Mouse (Mus musculus) naive thymus-derived CD4-positive, alpha-beta T cell, adult 2 months (primary cell): ENCODE results near the gene Adam17.
A peak's percentile ranks its signal among the peaks of the same experiment; 100 is the strongest.

Experiments
- DNase-seq: peaks from one replicate; pipeline ENCODE4 v3.0.0-alpha.2; 2011; ENCODE audit warnings: low read depth

Gene Adam17

GRCm38 (mm10) chr12:21312201-21312600 is 61.2 kb downstream of the Adam17 start:
- no peak for DNase-seq

- no peak for DNase-seq
These were observed 66.7 kb downstream of the Adam17 start for GRCm38 (mm10) chr12:21306721-21307120.

GRCm38 (mm10) chr12:21305741-21306140 is 67.7 kb downstream of the Adam17 start:
- DNase-seq = no peak

DNA sequence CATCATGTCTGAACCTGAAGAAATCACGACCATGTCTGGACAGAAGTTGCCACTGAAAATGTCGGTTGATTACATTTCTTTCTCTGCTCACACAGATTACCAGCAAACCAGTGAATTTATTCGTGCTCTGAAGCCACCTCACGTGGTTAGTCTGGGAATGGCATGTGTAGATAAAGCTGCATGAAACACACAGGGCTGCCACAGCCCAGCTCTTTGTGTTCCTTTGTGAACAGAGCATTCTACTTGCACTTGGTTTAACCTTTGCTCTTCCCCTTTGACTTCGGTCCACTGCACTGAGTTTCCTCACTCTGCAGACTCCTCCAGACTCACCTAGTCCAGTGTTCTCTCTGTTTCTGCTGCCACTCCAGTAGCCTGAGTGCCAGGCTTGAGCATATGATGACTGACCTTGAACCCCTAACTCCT is 71.1 kb downstream of the Adam17 start:
- no peak for DNase-seq

DNA sequence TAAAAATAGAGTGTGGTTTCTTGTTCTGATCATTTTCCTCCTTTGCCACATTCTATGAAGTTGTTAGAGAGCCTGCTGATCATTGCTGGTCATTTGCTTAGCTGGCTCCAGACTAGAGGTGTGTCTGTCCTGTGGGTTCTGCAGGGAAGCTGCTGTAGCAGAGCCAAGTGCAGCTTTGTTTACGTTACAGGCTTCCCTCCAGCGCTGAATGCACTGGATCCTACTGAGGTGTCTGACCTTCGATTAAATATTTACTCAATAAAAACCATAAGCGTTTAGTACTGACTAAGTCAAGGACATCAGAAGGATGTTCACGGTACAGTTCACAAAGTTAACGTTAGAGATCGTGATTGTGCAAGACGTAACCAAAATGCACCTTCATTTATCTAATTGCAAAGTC is 71.5 kb downstream of the Adam17 start:
- DNase-seq = no peak

DNA sequence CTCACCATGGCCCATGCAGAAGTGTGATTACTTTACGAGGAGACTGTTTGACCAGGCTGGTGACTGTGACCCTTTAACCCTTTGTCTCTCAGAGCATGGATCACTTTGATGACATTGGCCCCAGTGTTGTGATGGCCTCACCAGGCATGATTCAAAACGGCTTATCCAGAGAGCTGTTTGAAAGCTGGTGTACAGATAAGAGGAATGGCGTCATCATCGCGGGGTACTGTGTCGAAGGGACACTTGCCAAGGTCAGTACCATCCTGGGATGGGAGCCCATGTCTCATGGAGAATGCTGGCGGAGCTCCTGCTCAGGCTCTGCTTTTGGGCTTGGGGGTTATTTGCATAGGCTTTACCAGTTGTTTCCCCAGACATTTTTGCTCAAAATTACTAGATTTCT is 72.1 kb downstream of the Adam17 start:
- no peak for DNase-seq

- no peak for DNase-seq
These were observed 74.6 kb downstream of the Adam17 start for GRCm38 (mm10) chr12:21298856-21299255.

DNA sequence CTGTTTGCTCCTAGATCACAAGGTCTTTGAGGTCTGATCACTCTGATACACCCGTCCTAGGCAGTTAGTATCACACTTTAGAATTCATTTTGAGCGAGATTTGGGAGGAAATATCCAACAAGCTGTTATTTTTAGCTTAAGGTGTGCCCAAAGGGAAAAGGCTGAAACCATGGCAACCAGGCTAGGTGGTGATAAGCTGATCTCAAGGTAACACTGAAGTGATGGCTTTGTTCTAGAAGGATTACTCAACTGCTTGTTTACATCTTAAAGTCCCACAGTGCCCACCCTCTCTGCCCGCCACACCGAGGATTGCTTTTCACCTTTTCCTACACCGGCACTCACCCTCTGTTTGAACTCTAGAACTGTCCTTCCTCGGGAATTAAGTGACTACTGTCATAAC is 83.8 kb downstream of the Adam17 start:
- DNase-seq = no peak

DNA sequence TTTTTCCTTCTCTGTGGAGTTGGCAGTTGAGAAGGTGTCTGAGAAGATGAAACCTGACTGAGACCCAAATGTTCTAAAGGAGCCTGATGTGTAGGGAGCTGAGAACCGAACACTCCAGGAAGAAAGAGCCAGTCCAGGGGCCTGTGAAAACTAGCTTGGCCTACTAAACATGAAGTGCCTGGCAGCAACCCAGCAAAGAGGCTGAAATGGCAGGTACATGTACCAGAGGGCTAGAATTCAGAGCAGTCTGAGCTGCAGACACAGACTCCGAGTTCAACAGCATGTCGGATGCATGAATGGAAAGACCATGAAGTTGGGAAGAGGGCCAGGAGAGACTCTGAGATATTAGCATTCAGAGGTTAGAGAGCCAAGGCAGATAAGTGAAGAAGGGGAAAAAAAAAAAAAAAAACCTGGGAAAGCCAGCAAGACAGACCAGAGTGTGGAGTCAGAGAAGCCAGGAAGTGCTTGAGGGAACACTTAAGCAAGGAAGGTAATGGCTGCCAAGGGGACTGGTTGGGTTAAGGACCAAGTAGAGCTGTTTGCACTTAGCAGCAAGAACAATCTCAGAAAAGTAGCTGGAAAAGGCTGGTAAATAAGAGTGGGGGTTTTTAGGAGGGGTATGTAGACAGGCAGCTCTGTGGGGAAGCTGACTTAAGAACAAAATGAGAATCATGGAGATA is 84.6 kb downstream of the Adam17 start:
- DNase-seq = no peak

DNA sequence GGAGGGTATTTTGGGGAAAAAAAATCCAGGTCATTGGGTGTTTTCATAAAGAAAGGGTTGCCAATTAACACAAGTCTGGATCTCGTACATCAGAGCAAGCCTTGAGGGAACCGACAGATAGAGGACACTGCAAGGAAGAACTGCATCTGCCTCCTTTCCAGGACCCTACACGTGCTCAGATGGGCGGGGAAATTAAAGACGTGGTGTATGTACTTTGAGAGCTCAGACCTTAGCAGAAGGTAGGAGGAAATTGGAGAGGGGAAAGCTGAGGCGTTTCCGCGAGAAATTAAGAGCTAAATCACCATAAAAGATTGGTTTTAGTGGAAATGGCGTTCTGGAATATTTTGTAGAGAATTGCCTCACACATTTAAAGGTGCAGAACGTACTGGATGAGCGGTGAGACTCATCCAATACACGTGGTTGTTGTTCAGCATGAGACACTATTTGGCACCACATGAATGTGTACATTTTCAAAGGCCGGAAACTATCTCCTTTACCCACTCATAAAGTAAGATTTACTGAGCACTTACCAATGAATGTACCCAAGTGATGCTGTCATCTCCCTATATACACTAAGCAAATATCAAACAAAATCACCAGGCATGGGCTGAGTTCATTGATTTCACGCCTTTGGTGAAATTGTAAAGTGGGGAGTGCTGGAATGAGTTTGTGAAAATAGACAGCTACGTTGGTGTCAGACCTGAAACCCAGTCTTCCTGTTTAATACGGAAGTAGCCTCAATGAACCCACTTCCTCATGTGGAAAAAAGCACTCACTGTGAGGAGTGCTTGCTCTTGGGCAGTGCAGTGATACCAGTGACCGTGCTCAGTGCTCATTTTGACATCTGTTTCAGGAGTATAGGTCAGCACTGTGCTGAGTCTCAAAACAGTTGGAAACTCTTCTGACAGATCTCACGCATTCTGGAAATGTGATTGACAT is 86.5 kb downstream of the Adam17 start:
- DNase-seq = peak; percentile 78

DNA sequence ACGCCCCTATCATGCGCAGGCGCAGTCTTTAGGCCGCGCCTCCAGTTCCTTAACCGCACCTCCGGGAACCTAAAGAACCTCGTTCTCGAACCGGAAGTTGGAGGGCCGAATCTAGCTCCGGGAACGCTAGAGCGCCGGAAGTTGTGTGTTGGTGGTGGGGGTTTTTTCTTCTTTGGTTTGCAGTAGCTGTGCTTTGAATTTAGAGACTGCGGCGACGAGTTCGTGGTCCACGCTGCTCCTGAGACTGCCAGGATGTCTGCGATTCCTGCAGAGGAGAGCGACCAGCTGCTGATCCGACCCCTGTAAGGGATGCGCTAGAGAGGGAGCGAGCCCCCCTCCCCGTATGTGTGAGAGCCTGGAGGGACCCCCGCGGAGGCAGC is 87.2 kb downstream of the Adam17 start, which contains the start of gene Itgb1bp1:
TSS of gene Itgb1bp1 (minus strand) at position 42 of the 380 bp plus-strand sequence.
- DNase-seq = peak; percentile 98

DNA sequence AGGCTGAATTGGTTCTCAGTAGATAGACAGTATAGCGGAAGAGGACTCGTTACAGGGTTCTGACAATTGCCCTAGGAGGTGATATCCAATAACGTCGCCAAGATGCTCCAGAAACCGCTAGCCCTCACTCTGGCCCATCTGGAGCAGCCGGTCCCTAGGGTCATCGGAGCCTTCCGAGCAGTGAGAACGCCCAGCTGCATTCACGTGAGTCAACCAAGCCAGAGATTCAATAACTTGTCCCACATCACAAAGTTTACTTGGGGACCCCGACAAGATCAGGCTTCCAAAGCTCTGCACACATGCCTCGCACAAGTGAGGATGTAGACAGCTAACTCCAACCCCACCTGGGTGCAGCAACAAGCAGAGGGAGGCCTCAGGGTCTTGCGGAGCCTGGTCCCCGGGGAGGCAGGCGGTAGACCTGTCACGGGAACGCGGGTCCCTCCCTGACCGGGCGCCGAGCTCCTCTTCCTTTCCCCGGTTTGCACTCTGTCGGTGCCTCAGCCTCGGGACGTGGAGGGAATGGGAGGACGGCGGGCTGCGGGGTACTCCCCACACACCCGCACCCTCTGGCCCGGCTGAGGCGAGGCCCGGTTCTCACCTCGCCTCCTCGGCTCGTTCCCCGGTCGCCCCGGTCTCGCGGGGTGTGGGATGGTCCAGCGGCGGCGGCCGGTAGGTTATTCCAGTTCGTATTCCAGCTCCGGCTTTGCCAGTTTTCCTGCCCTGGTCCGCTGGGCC is 87.8 kb downstream of the Adam17 start:
- DNase-seq = no peak

- DNase-seq = peak; percentile 48
These were observed 88.5 kb downstream of the Adam17 start, which contains the start of gene Cpsf3 for GRCm38 (mm10) chr12:21284761-21285441. TSS of gene Cpsf3 (plus strand) at chr12:21285391.

- DNase-seq = no peak
These were observed 96.0 kb downstream of the Adam17 start for GRCm38 (mm10) chr12:21277352-21277864.

DNA sequence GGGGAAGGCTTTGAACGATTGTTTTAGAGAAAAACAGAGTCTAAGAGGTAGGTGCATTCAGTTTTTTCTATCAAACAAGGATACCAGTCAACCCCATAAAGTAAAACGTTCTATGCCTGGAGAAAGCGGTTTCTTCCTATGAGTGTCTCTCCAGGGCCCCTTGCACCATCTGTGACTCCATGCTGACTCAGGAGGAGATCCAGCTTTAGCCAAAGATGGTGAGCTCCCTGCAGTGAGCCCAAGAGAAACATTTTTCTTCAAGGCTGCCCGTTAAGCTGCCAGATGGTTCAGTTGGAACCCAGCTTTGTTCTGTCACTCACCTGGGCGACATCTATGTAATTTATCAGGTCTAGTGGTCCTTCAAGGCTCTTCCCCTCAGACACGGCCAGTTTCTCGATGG is 99.0 kb downstream of the Adam17 start:
- no peak for DNase-seq
